Mouse (Mus musculus) forebrain, embryonic 13.5 days (tissue): ENCODE results near the gene Tnnc2. TPM values are rescaled to one million over a fixed set of nuclear protein-coding genes. Genes with fewer than 3 reads are reported as not detected.
A peak's percentile ranks its signal among the peaks of the same experiment; 100 is the strongest.
"Not testable (repeated sequence)": the region's sequence is repeated elsewhere in the genome, so short reads cannot be mapped to it uniquely, and the experiment has no call there.

ENCODE experiments used
- ATAC-seq: fragments of 200-750 bp; cut with Nextera tagmentation; 2 replicates; pipeline ENCODE4 v1.8.0; 2017
- H3K27ac ChIP-seq: fragments of 300-500 bp; sonication (generic); 2 replicates; pipeline ENCODE4 v1.5.1; 2015; ENCODE audit warnings: inconsistent platforms, mild to moderate bottlenecking, moderate library complexity
- H3K27me3 ChIP-seq: fragments of 300-500 bp; sonication (generic); 2 replicates; pipeline ENCODE4 v1.6.1; 2015; ENCODE audit warnings: mild to moderate bottlenecking, inconsistent platforms
- H3K36me3 ChIP-seq: fragments of 300-500 bp; sonication (generic); 2 replicates; pipeline ENCODE4 v1.6.1; 2015; ENCODE audit warnings: mild to moderate bottlenecking, inconsistent platforms; ENCODE audit not compliant: poor library complexity, severe bottlenecking
- H3K4me1 ChIP-seq: fragments of 300-500 bp; sonication (generic); 2 replicates; pipeline ENCODE4 v1.6.1; 2015; ENCODE audit warnings: inconsistent platforms
- H3K4me2 ChIP-seq: fragments of 300-500 bp; sonication (generic); 2 replicates; pipeline ENCODE4 v1.6.1; 2015; ENCODE audit warnings: inconsistent platforms, mild to moderate bottlenecking, moderate library complexity
- H3K4me3 ChIP-seq: fragments of 300-500 bp; sonication (generic); 2 replicates; pipeline ENCODE4 v1.5.1; 2015; ENCODE audit warnings: mild to moderate bottlenecking, inconsistent platforms
- H3K9ac ChIP-seq: fragments of 300-500 bp; sonication (generic); 2 replicates; pipeline ENCODE4 v1.6.1; 2015; ENCODE audit warnings: mild to moderate bottlenecking, inconsistent platforms
- H3K9me3 ChIP-seq: fragments of 300-500 bp; sonication (generic); replicated peaks from 2 replicates; pipeline ENCODE4 v1.6.1; 2016; ENCODE audit warnings: inconsistent platforms
- WGBS: fragments of 180-500 bp; shearing (Covaris S2); methylation state at CpG from one replicate; pipeline ENCODE4 v1.1.7; 2015; 5-methylcytosine and 5-hydroxymethylcytosine counted together
- polyA plus RNA-seq: library from polyadenylated mRNA; unstranded; fragments of >200 nt; fragmentation: Nextera tagmentation; extraction: Ambion mirVana; gene quantifications from 2 replicates; pipeline ENCODE4 v1.2.1, GENCODE M21; 2015

Tnnc2 gene
- polyA plus RNA-seq, 1 experiment from 2014 or later, result not detected

DNA sequence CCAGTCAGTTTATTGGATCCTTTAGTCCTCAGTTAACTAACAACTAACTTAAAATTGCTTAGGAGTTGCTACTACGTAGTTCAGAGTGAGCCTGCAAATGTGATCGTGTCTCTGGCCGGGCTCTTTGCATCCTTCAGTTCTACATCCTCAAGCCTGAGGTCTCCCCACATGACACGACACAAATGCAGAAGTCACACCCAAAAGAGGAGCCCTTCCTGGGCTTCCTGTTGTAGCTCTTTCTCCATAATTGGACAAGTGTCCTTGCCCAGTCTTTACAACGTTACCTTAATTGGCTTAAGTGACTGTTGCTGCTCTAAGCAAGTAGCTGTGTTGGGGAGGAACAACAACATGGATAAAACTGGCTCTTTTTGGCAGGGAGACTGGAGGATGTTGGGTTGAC, 35.6 kb upstream of the Tnnc2 start:
- H3K9ac ChIP-seq, result no peak overlapping the region
- no peaks in the 10 kb centered on the region for H3K9me3 ChIP-seq
- H3K4me2 ChIP-seq, result no peak overlapping the region
- H3K36me3 ChIP-seq, result peaks cover 7% of the 10 kb centered on the region
- H3K27me3 ChIP-seq, result no peaks in the 10 kb centered on the region
- H3K4me3 ChIP-seq, result no peak overlapping the region
- 89% methylated on average over 5 of the region's 5 CpGs for WGBS
- H3K4me1 ChIP-seq, result no peaks in the 10 kb centered on the region
- no peak overlapping the region for H3K27ac ChIP-seq
- no peak for ATAC-seq

DNA sequence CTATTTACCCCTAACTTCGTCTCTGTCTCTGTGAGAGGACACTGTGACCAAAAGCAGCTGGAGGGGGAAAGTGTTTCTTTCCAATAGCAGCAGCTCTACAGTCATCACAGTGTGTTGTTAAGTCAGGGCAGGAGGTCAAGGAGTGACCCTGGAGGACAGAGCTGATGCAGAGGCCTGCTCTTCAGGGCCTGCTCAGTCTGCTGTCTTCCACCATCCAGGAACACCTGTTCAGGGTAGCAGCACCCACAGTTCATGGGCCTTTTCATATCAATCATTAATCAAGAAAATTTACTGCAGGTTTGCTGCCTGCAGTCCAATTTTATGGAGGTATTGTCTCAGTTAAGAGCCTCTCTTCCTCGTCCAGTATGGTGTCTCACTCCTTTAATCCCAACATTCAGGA, 33.8 kb upstream of the Tnnc2 start:
- Histone ChIP-seq H3K4me2 (no peak overlapping the region), H3K9me3 (no peaks in the 10 kb centered on the region), H3K27ac (no peak overlapping the region), H3K4me1 (no peaks in the 10 kb centered on the region), H3K4me3 (no peak overlapping the region), H3K36me3 (peaks cover 10% of the 10 kb centered on the region), H3K27me3 (no peaks in the 10 kb centered on the region), H3K9ac (no peak overlapping the region)
- ATAC-seq, result no peak
- 70% methylated on average over 2 of the region's 2 CpGs for WGBS

DNA sequence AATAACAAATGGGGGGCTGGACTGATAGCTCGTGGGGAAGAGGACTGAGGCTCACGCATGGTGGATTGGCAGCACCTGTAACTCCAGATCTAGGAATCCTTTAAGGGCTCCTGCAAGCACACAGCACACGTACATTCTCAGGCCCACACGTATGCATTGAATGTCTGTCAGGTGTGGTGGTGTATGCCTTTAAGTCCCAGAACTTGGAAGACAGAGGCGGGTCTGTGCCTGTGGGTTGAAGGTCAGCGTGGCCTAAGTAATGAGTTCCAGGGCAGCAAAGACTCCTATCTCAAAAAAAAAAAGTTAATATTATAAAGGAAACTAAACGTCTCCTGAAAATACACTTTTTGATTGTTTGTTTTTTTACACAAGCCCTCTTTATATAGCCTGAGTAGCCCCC, 26.8 kb upstream of the Tnnc2 start:
- ATAC-seq, result no peak
- no peak overlapping the region for H3K9ac ChIP-seq
- H3K4me2 ChIP-seq, result no peak overlapping the region
- H3K4me1 ChIP-seq, result peaks cover 33% of the 10 kb centered on the region
- H3K9me3 ChIP-seq, result no peaks in the 10 kb centered on the region
- WGBS, result 89% methylated on average over 7 of the region's 7 CpGs
- H3K36me3 ChIP-seq, result peaks cover 12% of the 10 kb centered on the region
- H3K4me3 ChIP-seq, result no peak overlapping the region
- no peak overlapping the region for H3K27ac ChIP-seq
- no peaks in the 10 kb centered on the region for H3K27me3 ChIP-seq

DNA sequence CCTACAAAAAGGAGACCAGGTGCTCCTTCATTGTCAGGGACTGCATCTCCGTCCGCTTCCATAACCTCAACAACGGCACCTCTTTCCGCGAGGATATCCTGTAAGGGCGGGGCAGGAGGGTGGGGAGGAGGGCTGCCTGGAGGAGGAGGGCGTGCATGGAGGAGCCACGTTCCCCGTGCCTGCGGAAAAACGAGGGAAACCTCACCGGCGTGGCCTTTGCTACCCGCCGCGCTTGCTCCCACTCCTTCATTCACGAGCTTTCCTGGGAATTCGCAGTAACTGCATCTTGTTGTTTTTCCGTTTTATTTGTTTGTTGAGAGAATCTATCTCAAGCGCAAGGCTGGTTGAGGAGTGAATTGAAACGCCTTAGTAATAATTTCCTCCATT, 25.6 kb upstream of the Tnnc2 start:
- Histone ChIP-seq H3K9me3 (no peaks in the 10 kb centered on the region), H3K4me2 (peak overlapping the region; percentile 84), H3K27ac (peak overlapping the region; percentile 72), H3K4me1 (peaks cover 33% of the 10 kb centered on the region), H3K27me3 (no peaks in the 10 kb centered on the region), H3K9ac (peak overlapping the region; percentile 85), H3K4me3 (peak overlapping the region; percentile 82), H3K36me3 (peaks cover 25% of the 10 kb centered on the region)
- 2% methylated on average over 21 of the region's 21 CpGs for WGBS
- ATAC-seq, result peak; percentile 46; the same call in 1 of the 2 replicates

DNA sequence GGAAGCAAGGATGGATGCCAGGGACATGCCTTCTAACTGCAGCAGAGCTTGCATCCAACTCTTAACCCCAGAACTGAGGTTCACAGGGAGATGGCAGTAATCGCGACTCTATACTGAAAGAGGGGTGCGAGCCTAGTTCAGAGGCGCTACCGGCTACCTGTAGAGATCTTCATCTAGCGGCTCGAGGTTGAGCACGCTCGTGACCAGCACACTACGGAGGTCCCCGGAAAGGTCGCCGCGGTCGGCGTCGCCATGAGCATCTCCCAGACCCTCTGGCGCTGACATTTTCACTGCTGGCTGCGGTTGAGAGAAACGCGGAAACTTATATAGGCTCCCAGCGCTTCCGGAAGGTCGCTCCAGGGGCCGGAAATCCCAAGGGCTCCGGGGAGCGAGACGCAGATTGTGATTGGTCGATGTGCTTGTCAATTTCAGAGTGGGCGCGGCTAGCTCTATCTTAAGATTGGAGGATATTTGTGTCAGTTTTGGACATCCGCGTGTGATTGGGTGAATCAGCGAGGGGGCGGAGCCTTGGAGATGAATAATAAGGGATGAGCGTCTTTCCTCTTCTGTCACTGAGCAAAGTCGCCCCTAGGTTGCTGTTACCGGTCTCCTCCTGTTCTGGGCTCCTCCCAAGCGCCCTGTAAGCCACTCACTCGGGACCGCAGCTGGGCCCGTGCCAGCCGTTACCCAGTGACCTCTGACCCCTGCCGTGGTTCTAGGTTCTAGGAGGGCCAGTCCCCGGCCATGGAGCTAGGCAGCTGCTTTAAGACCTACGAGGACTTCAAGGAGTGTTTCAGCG, 25.0 kb upstream of the Tnnc2 start, which contains the start of the genes Acot8 and Zswim3:
TSS of gene Acot8 (minus strand) at position 350 of the 799 bp plus-strand sequence.
TSS of gene Zswim3 (plus strand) at position 566 of the 799 bp plus-strand sequence.
- H3K27ac ChIP-seq, result peak within 1 kb of the TSS; percentile 72
- H3K36me3 ChIP-seq, result peaks cover 31% of the 10 kb centered on the region
- H3K9me3 ChIP-seq, result no peaks in the 10 kb centered on the region
- H3K4me1 ChIP-seq, result peaks cover 33% of the 10 kb centered on the region
- H3K4me3 ChIP-seq, result peak within 1 kb of the TSS; percentile 82
- peak within 1 kb of the TSS; percentile 84 for H3K4me2 ChIP-seq
- no peaks in the 10 kb centered on the region for H3K27me3 ChIP-seq
- WGBS, result 0% methylated on average over 47 of the region's 47 CpGs
- H3K9ac ChIP-seq, result peak within 1 kb of the TSS; percentile 85
- peak; percentile 97 for ATAC-seq

DNA sequence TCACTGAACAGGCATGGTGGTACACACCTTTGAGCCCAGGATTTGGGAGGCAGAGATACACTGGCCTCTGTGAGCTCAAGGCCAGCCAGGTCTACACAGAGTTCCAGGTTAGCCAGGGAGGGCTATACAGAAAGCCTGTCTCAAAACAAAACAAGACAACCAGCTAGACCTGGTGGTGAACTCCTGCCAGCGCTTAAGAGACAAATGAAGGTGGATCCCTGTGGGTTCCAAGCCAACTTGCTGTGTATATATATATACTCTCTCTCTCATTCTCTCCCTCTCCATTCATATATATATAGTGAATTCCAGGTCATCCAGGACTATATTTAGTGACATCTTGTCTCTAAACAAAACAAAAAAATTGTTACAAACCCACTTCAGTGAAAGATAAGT, 24.1 kb upstream of the Tnnc2 start:
- Histone ChIP-seq H3K4me2 (peak overlapping the region; percentile 74), H3K36me3 (peaks cover 33% of the 10 kb centered on the region), H3K4me1 (peaks cover 33% of the 10 kb centered on the region), H3K9me3 (no peaks in the 10 kb centered on the region), H3K9ac (peak overlapping the region; percentile 81), H3K27ac (no peak overlapping the region), H3K4me3 (peak overlapping the region; percentile 82), H3K27me3 (no peaks in the 10 kb centered on the region)
- 67% methylated on average over 1 of the region's 1 CpGs for WGBS
- no peak for ATAC-seq

DNA sequence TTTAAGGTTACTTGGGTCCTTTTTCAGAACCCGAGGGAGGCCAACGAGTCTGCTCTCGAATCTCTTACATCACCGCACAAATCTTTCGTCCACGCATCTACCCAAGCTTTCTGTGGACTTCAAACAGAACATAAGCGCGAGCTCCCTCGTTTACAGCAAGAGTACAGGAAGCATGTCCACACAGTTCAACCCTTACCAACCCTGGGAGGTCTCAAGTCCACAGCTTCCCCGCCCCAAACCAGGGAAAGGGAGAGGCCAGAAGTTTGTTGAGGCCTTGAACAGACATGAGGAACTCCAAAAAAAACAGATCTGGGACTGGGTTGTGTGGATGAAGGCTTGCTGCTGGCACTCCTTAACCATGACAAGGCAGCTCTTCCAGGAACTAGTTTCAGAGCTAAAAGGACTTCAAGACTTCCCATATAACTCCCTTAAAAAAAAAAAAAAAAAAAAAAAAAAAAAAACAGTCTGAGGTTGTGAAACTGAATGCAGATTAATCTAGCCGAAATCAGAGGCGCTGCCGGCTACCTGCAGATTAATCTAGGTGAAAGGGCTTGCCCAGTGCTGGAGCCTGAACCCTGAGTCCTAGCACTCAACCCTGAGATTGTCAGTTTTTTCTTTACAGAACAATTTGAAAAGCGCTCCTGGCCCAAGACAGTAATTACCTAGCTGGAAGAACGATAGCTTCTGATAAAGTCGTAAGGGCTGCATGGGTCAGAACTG, 23.6 kb upstream of the Tnnc2 start:
- Histone ChIP-seq H3K4me3 (peak overlapping the region; percentile 82), H3K27ac (no peak overlapping the region), H3K4me1 (peaks cover 33% of the 10 kb centered on the region), H3K4me2 (peak overlapping the region; percentile 74), H3K27me3 (no peaks in the 10 kb centered on the region), H3K9me3 (no peaks in the 10 kb centered on the region), H3K9ac (peak overlapping the region; percentile 81), H3K36me3 (peaks cover 32% of the 10 kb centered on the region)
- ATAC-seq, result no peak
- WGBS, result 95% methylated on average over 16 of the region's 16 CpGs

DNA sequence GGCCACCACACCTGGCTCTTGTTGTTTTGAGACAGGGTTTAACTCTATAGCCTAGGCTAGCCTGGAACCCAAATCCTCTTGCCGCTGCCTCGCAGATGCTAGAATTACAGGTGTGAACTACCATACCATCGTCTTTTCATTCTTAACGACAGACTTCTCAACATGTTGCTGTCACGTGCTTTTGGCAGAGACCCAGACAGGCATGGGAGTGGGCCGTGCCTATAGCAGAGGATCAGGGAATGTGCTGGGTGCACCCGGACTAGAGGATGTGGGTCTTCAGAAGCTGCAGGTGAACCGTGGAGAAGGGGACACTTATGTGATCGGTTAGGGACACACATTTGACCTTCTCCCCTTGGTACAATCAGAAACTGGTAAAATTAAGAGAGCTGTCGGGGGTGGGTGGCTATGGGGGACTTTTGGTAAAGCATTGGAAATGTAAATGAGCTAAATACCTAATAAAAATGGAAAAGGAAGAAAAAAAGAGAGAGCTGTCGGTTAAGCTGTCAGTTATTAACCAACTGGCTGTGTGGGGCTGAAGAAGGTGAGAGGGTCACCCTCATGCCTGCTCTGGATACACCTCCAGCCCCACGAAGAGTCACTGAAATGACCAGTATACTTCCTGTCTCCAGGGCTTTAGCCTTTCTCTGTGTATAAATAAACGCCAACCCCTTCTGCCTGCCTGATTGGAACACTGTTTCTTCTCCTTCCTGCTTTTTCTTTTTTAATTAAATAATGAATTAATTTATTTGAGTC, 20.7 kb upstream of the Tnnc2 start:
- Histone ChIP-seq H3K36me3 (peaks cover 59% of the 10 kb centered on the region), H3K4me1 (peaks cover 20% of the 10 kb centered on the region), H3K27ac (no peak overlapping the region), H3K27me3 (no peaks in the 10 kb centered on the region), H3K4me2 (no peak overlapping the region), H3K4me3 (no peak overlapping the region), H3K9me3 (no peaks in the 10 kb centered on the region), H3K9ac (no peak overlapping the region)
- no peak for ATAC-seq
- 92% methylated on average over 13 of the region's 13 CpGs for WGBS

DNA sequence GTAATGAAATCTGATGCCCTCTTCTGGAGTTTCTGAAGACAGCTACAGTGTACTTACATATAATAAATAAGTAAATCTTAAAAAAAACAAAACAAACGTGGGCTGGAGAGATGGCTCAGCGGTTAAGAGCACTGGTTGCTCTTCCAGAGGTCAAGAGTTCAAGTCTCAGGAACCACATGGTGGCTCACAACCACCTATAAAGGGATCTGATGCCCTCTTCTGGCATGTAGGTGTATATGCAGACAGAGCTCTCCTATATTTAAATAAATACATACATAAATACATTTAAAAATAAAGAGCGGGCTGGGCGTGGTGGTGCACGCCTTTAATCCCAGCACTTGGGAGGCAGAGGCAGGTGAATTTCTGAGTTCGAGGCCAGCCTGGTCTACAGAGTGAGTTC, 18.8 kb upstream of the Tnnc2 start:
- not testable (repeated sequence) for H3K27ac ChIP-seq, H3K9ac ChIP-seq, H3K4me2 ChIP-seq, H3K4me3 ChIP-seq, H3K9me3 ChIP-seq, ATAC-seq, H3K27me3 ChIP-seq
- WGBS, result 86% methylated on average over 6 of the region's 6 CpGs
- Histone ChIP-seq H3K4me1 (peaks cover 11% of the 10 kb centered on the region), H3K36me3 (peaks cover 70% of the 10 kb centered on the region)

DNA sequence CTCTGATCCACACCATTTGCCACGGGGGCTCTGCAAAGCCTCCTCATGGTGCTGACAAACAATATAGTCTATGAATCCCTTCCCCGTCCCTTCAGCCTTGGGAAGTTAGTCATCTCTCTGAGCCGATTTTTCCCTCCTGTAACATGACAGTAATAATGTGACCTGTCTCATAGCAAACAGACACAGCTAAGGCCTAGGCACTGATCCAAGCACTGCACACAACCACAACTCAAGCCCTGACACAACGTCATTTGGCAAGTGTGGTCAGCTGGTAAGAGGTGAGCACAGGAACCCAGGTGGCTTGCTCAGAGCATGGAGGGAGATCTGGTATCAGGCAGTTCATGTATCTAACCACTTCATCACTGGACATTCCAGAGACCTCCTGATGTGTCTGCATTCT, 16.1 kb upstream of the Tnnc2 start:
- 85% methylated on average over 4 of the region's 4 CpGs for WGBS
- H3K4me1 ChIP-seq, result no peaks in the 10 kb centered on the region; the same call in 1 of the 2 replicates
- no peak for ATAC-seq
- no peak overlapping the region for H3K4me2 ChIP-seq
- no peaks in the 10 kb centered on the region for H3K9me3 ChIP-seq
- no peak overlapping the region for H3K4me3 ChIP-seq
- no peak overlapping the region for H3K9ac ChIP-seq
- H3K27me3 ChIP-seq, result no peaks in the 10 kb centered on the region
- H3K36me3 ChIP-seq, result peaks cover 90% of the 10 kb centered on the region
- no peak overlapping the region for H3K27ac ChIP-seq

DNA sequence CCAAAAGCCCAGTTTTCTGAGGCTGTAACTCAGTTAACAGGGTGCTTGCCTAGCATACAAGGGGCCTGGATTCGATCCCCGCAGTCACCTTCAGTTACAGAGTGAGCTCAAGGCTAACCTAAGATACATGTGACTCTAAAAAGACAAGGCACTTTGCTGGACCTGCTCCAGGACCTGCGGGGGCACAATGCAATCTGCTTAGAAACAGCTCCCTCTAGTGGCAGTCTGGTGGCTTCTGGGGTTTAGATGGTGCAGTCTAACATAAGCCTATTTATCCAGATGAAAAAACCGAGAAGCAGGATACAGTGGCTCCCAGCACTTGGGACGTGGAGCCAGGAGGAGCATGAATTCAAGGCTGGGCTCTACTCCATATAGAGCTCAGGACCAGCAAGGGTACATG, 14.5 kb upstream of the Tnnc2 start:
- Histone ChIP-seq H3K27ac (no peak overlapping the region), H3K4me3 (no peak overlapping the region), H3K36me3 (peaks cover 79% of the 10 kb centered on the region), H3K9me3 (no peaks in the 10 kb centered on the region), H3K27me3 (no peaks in the 10 kb centered on the region), H3K9ac (no peak overlapping the region), H3K4me2 (no peak overlapping the region), H3K4me1 (no peaks in the 10 kb centered on the region; the same call in 1 of the 2 replicates)
- ATAC-seq, result peak; percentile 61; the same call in 1 of the 2 replicates
- whole genome bisulfite sequencing, result 29% methylated on average over 5 of the region's 5 CpGs

DNA sequence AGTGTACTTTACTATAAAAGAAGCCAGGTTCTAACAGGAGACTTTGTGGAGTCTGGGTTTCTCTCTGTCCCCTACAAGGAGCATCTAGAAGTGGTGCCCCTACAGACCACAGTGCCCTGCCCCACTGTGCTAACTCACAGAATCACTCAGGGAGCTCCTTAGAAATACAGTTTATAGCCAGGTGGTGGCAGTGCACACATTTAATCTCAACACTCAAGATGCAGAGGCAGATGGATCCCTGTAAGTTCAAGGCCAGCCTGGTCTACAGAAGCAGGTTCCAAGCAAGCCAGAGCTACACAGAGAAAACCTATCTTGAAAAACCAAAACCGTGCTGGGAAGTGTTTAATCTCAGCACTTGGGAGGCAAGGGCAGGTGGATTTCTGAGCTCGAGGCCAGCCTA, 14.0 kb upstream of the Tnnc2 start:
- Histone ChIP-seq H3K9me3 (no peaks in the 10 kb centered on the region), H3K27me3 (no peaks in the 10 kb centered on the region), H3K4me1 (no peaks in the 10 kb centered on the region; the same call in 1 of the 2 replicates), H3K4me3 (no peak overlapping the region), H3K9ac (no peak overlapping the region), H3K27ac (no peak overlapping the region), H3K4me2 (no peak overlapping the region), H3K36me3 (peaks cover 77% of the 10 kb centered on the region)
- 94% methylated on average over 2 of the region's 2 CpGs for WGBS
- no peak for ATAC-seq
